Mouse (Mus musculus) limb, embryonic 13.5 days (tissue): ENCODE results near the gene Atp13a1. TPM values are rescaled to one million over a fixed set of nuclear protein-coding genes. Genes with fewer than 3 reads are reported as not detected.
A peak's percentile ranks its signal among the peaks of the same experiment; 100 is the strongest.

Experiments
- ATAC-seq: fragments of 200-750 bp; cut with Nextera tagmentation; 2 replicates; pipeline ENCODE4 v1.8.0; 2017; ENCODE audit warnings: low read depth, moderate number of reproducible peaks, moderate TSS enrichment; ENCODE audit not compliant: low FRiP score
- H3K27ac ChIP-seq: fragments of 300-500 bp; sonication (generic); 2 replicates; pipeline ENCODE4 v1.5.1; 2015; ENCODE audit warnings: inconsistent platforms, mild to moderate bottlenecking, moderate library complexity
- H3K27me3 ChIP-seq: fragments of 300-500 bp; sonication (generic); 2 replicates; pipeline ENCODE4 v1.6.1; 2015; ENCODE audit warnings: mild to moderate bottlenecking, inconsistent platforms
- H3K36me3 ChIP-seq: fragments of 300-500 bp; sonication (generic); 2 replicates; pipeline ENCODE4 v1.6.1; 2015; ENCODE audit warnings: inconsistent platforms, mild to moderate bottlenecking, moderate library complexity
- H3K4me1 ChIP-seq: fragments of 300-500 bp; sonication (generic); 2 replicates; pipeline ENCODE4 v1.6.1; 2015; ENCODE audit warnings: inconsistent platforms
- H3K4me2 ChIP-seq: fragments of 300-500 bp; sonication (generic); replicated peaks from 2 replicates; pipeline ENCODE4 v1.6.1; 2015; ENCODE audit warnings: inconsistent platforms, mild to moderate bottlenecking, moderate library complexity
- H3K4me3 ChIP-seq: fragments of 300-500 bp; sonication (generic); 2 replicates; pipeline ENCODE4 v1.5.1; 2015; ENCODE audit warnings: moderate library complexity, mild to moderate bottlenecking, inconsistent platforms
- H3K9ac ChIP-seq: fragments of 300-500 bp; sonication (generic); 2 replicates; pipeline ENCODE4 v1.6.1; 2015; ENCODE audit warnings: mild to moderate bottlenecking, inconsistent platforms
- H3K9me3 ChIP-seq: fragments of 300-500 bp; sonication (generic); 2 replicates; pipeline ENCODE4 v1.6.1; 2016; ENCODE audit warnings: inconsistent platforms
- WGBS: fragments of 180-500 bp; shearing (Covaris S2); methylation state at CpG from one replicate; pipeline ENCODE4 v1.1.7; 2015; 5-methylcytosine and 5-hydroxymethylcytosine counted together
- polyA plus RNA-seq: library from polyadenylated mRNA; unstranded; fragments of >200 nt; fragmentation: Nextera tagmentation; extraction: Ambion mirVana; gene quantifications from 2 replicates; pipeline ENCODE4 v1.2.1, GENCODE M21; 2015

Atp13a1 gene
- polyA plus RNA-seq, 1 experiment from 2014 or later, result 52.7 TPM

GRCm38 (mm10) chr8:69821971-69822385, 31.0 kb downstream of the Atp13a1 start:
- H3K27me3 ChIP-seq, result no peaks in the 10 kb centered on the region

GRCm38 (mm10) chr8:69822386-69823191, 31.6 kb downstream of the Atp13a1 start, which contains the start of gene Lpar2:
Gene Lpar2, plus strand, starts transcription at chr8:69822429.
- Histone ChIP-seq H3K27me3 (no peaks in the 10 kb centered on the region), H3K4me2 (peak within 1 kb of the TSS; percentile 87), H3K36me3 (peaks cover 37% of the 10 kb centered on the region), H3K27ac (peak within 1 kb of the TSS; percentile 69), H3K9ac (peak within 1 kb of the TSS; percentile 81), H3K4me1 (peaks cover 38% of the 10 kb centered on the region), H3K4me3 (peak within 1 kb of the TSS; percentile 71), H3K9me3 (no peaks in the 10 kb centered on the region)
- WGBS, result under 1% methylated on average over 32 of the region's 35 CpGs
- ATAC-seq, result peak; percentile 85

More at GRCm38 (mm10) chr8:69821971-69822385, 31.0 kb downstream of the Atp13a1 start:
- H3K4me1 ChIP-seq, result peaks cover 38% of the 10 kb centered on the region
- peak overlapping the region; percentile 81 for H3K9ac ChIP-seq
- H3K9me3 ChIP-seq, result no peaks in the 10 kb centered on the region
- H3K36me3 ChIP-seq, result peaks cover 37% of the 10 kb centered on the region
- peak overlapping the region; percentile 71 for H3K4me3 ChIP-seq
- peak; percentile 25 for ATAC-seq
- peak overlapping the region; percentile 87 for H3K4me2 ChIP-seq
- 0% methylated on average over 9 of the region's 22 CpGs for WGBS
- peak overlapping the region; percentile 28; the same call in 1 of the 2 replicates for H3K27ac ChIP-seq

- H3K36me3 ChIP-seq, result peaks cover 56% of the 10 kb centered on the region
- no peaks in the 10 kb centered on the region for H3K27me3 ChIP-seq
- 93% methylated on average over 12 of the region's 12 CpGs for WGBS
Observed at GRCm38 (mm10) chr8:69826371-69826770, 35.4 kb downstream of the Atp13a1 start.

GRCm38 (mm10) chr8:69832298-69832853, 41.4 kb downstream of the Atp13a1 start, which contains the start of gene Pbx4:
Gene Pbx4, plus strand, starts transcription at chr8:69832491.
- no peaks in the 10 kb centered on the region for H3K9me3 ChIP-seq
- ATAC-seq, result peak; percentile 98
- peak within 1 kb of the TSS; percentile 63 for H3K4me3 ChIP-seq
- no peaks in the 10 kb centered on the region for H3K27me3 ChIP-seq
- under 1% methylated on average over 38 of the region's 38 CpGs for WGBS
- peaks cover 27% of the 10 kb centered on the region for H3K36me3 ChIP-seq
- peak within 1 kb of the TSS; percentile 40; the same call in 1 of the 2 replicates for H3K27ac ChIP-seq
- H3K9ac ChIP-seq, result peak within 1 kb of the TSS; percentile 72
- peak within 1 kb of the TSS; percentile 94 for H3K4me2 ChIP-seq
- H3K4me1 ChIP-seq, result peaks cover 9% of the 10 kb centered on the region; the same call in 1 of the 2 replicates

More at GRCm38 (mm10) chr8:69826371-69826770, 35.4 kb downstream of the Atp13a1 start:
- H3K4me3 ChIP-seq, result no peak overlapping the region
- no peak overlapping the region for H3K4me2 ChIP-seq
- H3K9ac ChIP-seq, result no peak overlapping the region; the same call in 1 of the 2 replicates
- no peaks in the 10 kb centered on the region for H3K9me3 ChIP-seq
- peaks cover 32% of the 10 kb centered on the region for H3K4me1 ChIP-seq
- no peak for ATAC-seq
- H3K27ac ChIP-seq, result no peak overlapping the region

- H3K9ac ChIP-seq, result no peak overlapping the region
- no peak overlapping the region for H3K4me2 ChIP-seq
- H3K4me3 ChIP-seq, result no peak overlapping the region
- peaks cover 5% of the 10 kb centered on the region; the same call in 1 of the 2 replicates for H3K4me1 ChIP-seq
- no peaks in the 10 kb centered on the region for H3K27me3 ChIP-seq
- no peak overlapping the region for H3K27ac ChIP-seq
- H3K9me3 ChIP-seq, result no peaks in the 10 kb centered on the region
- H3K36me3 ChIP-seq, result 0 out of 2 replicates have a peak, but pooled peaks cover 3% of the 10 kb centered on the region
- WGBS, result 66% methylated on average over 8 of the region's 8 CpGs
- ATAC-seq, result no peak
Observed at GRCm38 (mm10) chr8:69837057-69837682, 46.2 kb downstream of the Atp13a1 start.

GRCm38 (mm10) chr8:69847167-69848065, 56.5 kb downstream of the Atp13a1 start:
- 63% methylated on average over 3 of the region's 3 CpGs for WGBS
- no peaks in the 10 kb centered on the region for H3K27me3 ChIP-seq

GRCm38 (mm10) chr8:69848951-69849350, 58.0 kb downstream of the Atp13a1 start:
- Histone ChIP-seq H3K36me3 (no peaks in the 10 kb centered on the region), H3K9me3 (no peaks in the 10 kb centered on the region), H3K27me3 (no peaks in the 10 kb centered on the region), H3K4me1 (no peaks in the 10 kb centered on the region), H3K4me2 (no peak overlapping the region), H3K9ac (no peak overlapping the region), H3K4me3 (no peak overlapping the region), H3K27ac (no peak overlapping the region)
- 83% methylated on average over 8 of the region's 8 CpGs for WGBS
- peak; percentile 15; the same call in 1 of the 2 replicates for ATAC-seq

More at GRCm38 (mm10) chr8:69847167-69848065, 56.5 kb downstream of the Atp13a1 start:
- Histone ChIP-seq H3K9me3 (no peaks in the 10 kb centered on the region), H3K27ac (no peak overlapping the region), H3K9ac (no peak overlapping the region), H3K36me3 (no peaks in the 10 kb centered on the region), H3K4me3 (no peak overlapping the region), H3K4me1 (no peaks in the 10 kb centered on the region), H3K4me2 (no peak overlapping the region)
- ATAC-seq, result no peak

- Histone ChIP-seq H3K27me3 (no peaks in the 10 kb centered on the region), H3K9ac (no peak overlapping the region), H3K27ac (no peak overlapping the region), H3K4me1 (no peaks in the 10 kb centered on the region), H3K4me3 (no peak overlapping the region), H3K36me3 (no peaks in the 10 kb centered on the region), H3K9me3 (no peaks in the 10 kb centered on the region), H3K4me2 (no peak overlapping the region)
- WGBS, result 37% methylated on average over 3 of the region's 3 CpGs
- no peak for ATAC-seq
Observed at GRCm38 (mm10) chr8:69849899-69850298, 58.9 kb downstream of the Atp13a1 start.

- Histone ChIP-seq H3K9me3 (no peaks in the 10 kb centered on the region), H3K27me3 (no peaks in the 10 kb centered on the region), H3K9ac (no peak overlapping the region), H3K27ac (no peak overlapping the region), H3K36me3 (no peaks in the 10 kb centered on the region), H3K4me1 (no peaks in the 10 kb centered on the region), H3K4me2 (no peak overlapping the region), H3K4me3 (no peak overlapping the region)
- no peak for ATAC-seq
- 77% methylated on average over 7 of the region's 7 CpGs for WGBS
Observed at GRCm38 (mm10) chr8:69850926-69851506, 60.1 kb downstream of the Atp13a1 start.

GRCm38 (mm10) chr8:69853869-69854268, 62.9 kb downstream of the Atp13a1 start:
- H3K4me2 ChIP-seq, result no peak overlapping the region
- no peaks in the 10 kb centered on the region for H3K9me3 ChIP-seq
- H3K4me1 ChIP-seq, result no peaks in the 10 kb centered on the region
- H3K27ac ChIP-seq, result no peak overlapping the region
- no peaks in the 10 kb centered on the region for H3K27me3 ChIP-seq
- 91% methylated on average over 10 of the region's 10 CpGs for WGBS
- no peak overlapping the region for H3K9ac ChIP-seq
- H3K36me3 ChIP-seq, result no peaks in the 10 kb centered on the region
- H3K4me3 ChIP-seq, result no peak overlapping the region
- ATAC-seq, result no peak
